Mouse (Mus musculus) midbrain, embryonic 15.5 days (tissue): ENCODE results near the gene Ociad1. TPM values are rescaled to one million over a fixed set of nuclear protein-coding genes. Genes with fewer than 3 reads are reported as not detected.

Experiments
- ATAC-seq: fragments of 200-750 bp; cut with Nextera tagmentation; replicated peaks from 2 replicates; pipeline ENCODE4 v1.8.0; 2017; ENCODE audit warnings: moderate TSS enrichment
- H3K27ac ChIP-seq: fragments of 300-500 bp; sonication (generic); 2 replicates; pipeline ENCODE4 v1.5.1; 2015; ENCODE audit warnings: mild to moderate bottlenecking, inconsistent platforms
- H3K27me3 ChIP-seq: fragments of 300-500 bp; sonication (generic); replicated peaks from 2 replicates; pipeline ENCODE4 v1.6.1; 2015; ENCODE audit warnings: inconsistent platforms
- H3K36me3 ChIP-seq: fragments of 300-500 bp; sonication (generic); replicated peaks from 2 replicates; pipeline ENCODE4 v1.6.1; 2015; ENCODE audit warnings: inconsistent platforms
- H3K4me1 ChIP-seq: fragments of 300-500 bp; sonication (generic); 2 replicates; pipeline ENCODE4 v1.6.1; 2015; ENCODE audit warnings: inconsistent platforms
- H3K4me2 ChIP-seq: fragments of 300-500 bp; sonication (generic); 2 replicates; pipeline ENCODE4 v1.6.1; 2015; ENCODE audit warnings: inconsistent platforms, mild to moderate bottlenecking, moderate library complexity
- H3K4me3 ChIP-seq: fragments of 300-500 bp; sonication (generic); 2 replicates; pipeline ENCODE4 v1.5.1; 2015; ENCODE audit warnings: mild to moderate bottlenecking, inconsistent platforms
- H3K9ac ChIP-seq: fragments of 300-500 bp; sonication (generic); 2 replicates; pipeline ENCODE4 v1.6.1; 2015; ENCODE audit warnings: mild to moderate bottlenecking, inconsistent platforms
- H3K9me3 ChIP-seq: fragments of 300-500 bp; sonication (generic); 2 replicates; pipeline ENCODE4 v1.6.1; 2016; ENCODE audit warnings: inconsistent platforms
- WGBS: fragments of 180-500 bp; shearing (Covaris S2); methylation state at CpG from one replicate; pipeline ENCODE4 v1.1.7; 2015; ENCODE audit warnings: mixed read lengths; 5-methylcytosine and 5-hydroxymethylcytosine counted together
- polyA plus RNA-seq: library from polyadenylated mRNA; unstranded; fragments of >200 nt; fragmentation: Nextera tagmentation; extraction: Ambion mirVana; gene quantifications from 2 replicates; pipeline ENCODE4 v1.2.1, GENCODE M21; 2015

The Ociad1 gene
- polyA plus RNA-seq, 1 experiment from 2014 or later, result 320 TPM

GRCm38 (mm10) chr5:73264122-73264521, 28.5 kb upstream of the Ociad1 start:
- WGBS, result 71% methylated on average over 5 of the region's 5 CpGs
- Histone ChIP-seq H3K27ac (no peak overlapping the region), H3K4me2 (no peak overlapping the region), H3K9me3 (no peaks in the 10 kb centered on the region), H3K9ac (no peak overlapping the region), H3K36me3 (no peaks in the 10 kb centered on the region), H3K4me3 (no peak overlapping the region), H3K27me3 (no peaks in the 10 kb centered on the region), H3K4me1 (no peaks in the 10 kb centered on the region)
- no peak for ATAC-seq

DNA sequence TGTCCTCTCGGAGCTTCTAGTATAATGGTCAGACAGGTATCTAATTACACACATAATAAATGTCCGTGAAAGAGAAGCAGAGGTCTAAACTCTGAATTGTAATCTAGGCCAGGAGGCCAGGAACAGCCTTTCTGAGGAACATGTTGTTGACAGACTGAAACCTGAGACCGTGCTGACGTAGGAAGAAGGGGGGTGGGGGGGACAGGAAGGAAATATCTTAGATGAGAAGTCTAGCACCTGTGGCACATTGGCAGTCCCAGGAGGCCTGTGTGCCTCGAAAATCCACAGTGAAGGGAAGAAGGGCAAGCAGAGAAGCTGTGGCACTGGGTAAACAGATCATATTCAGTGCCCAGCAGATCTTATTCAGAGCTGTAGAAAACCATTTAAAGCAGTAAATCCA, 27.1 kb upstream of the Ociad1 start:
- Histone ChIP-seq H3K4me1 (no peaks in the 10 kb centered on the region), H3K9me3 (no peaks in the 10 kb centered on the region), H3K27me3 (no peaks in the 10 kb centered on the region), H3K4me2 (no peak overlapping the region), H3K9ac (no peak overlapping the region), H3K4me3 (no peak overlapping the region), H3K36me3 (no peaks in the 10 kb centered on the region), H3K27ac (no peak overlapping the region)
- 80% methylated on average over 5 of the region's 5 CpGs for WGBS
- ATAC-seq, result no peak

GRCm38 (mm10) chr5:73268636-73269213, 23.9 kb upstream of the Ociad1 start:
- no peak overlapping the region for H3K4me3 ChIP-seq
- no peak for ATAC-seq
- H3K27ac ChIP-seq, result no peak overlapping the region
- no peak overlapping the region for H3K4me2 ChIP-seq
- no peak overlapping the region for H3K9ac ChIP-seq
- no peaks in the 10 kb centered on the region for H3K4me1 ChIP-seq
- no peaks in the 10 kb centered on the region for H3K27me3 ChIP-seq
- 86% methylated on average over 11 of the region's 11 CpGs for WGBS
- no peaks in the 10 kb centered on the region for H3K36me3 ChIP-seq
- H3K9me3 ChIP-seq, result no peaks in the 10 kb centered on the region

GRCm38 (mm10) chr5:73270612-73271011, 22.0 kb upstream of the Ociad1 start:
- Histone ChIP-seq H3K4me3 (no peak overlapping the region), H3K27me3 (no peaks in the 10 kb centered on the region)
- ATAC-seq, result no peak

GRCm38 (mm10) chr5:73273171-73273570, 19.4 kb upstream of the Ociad1 start:
- 64% methylated on average over 4 of the region's 4 CpGs for WGBS
- no peak for ATAC-seq
- Histone ChIP-seq H3K9ac (no peak overlapping the region), H3K36me3 (no peaks in the 10 kb centered on the region), H3K4me2 (no peak overlapping the region), H3K4me1 (no peaks in the 10 kb centered on the region), H3K9me3 (no peaks in the 10 kb centered on the region), H3K4me3 (no peak overlapping the region), H3K27ac (no peak overlapping the region), H3K27me3 (no peaks in the 10 kb centered on the region)

More at GRCm38 (mm10) chr5:73270612-73271011, 22.0 kb upstream of the Ociad1 start:
- Histone ChIP-seq H3K27ac (no peak overlapping the region), H3K4me2 (no peak overlapping the region), H3K4me1 (no peaks in the 10 kb centered on the region), H3K36me3 (no peaks in the 10 kb centered on the region), H3K9ac (no peak overlapping the region), H3K9me3 (no peaks in the 10 kb centered on the region)
- WGBS, result 70% methylated on average over 6 of the region's 6 CpGs

GRCm38 (mm10) chr5:73274941-73275340, 17.6 kb upstream of the Ociad1 start:
- H3K27ac ChIP-seq, result no peak overlapping the region
- H3K9me3 ChIP-seq, result no peaks in the 10 kb centered on the region
- H3K4me3 ChIP-seq, result no peak overlapping the region
- H3K4me2 ChIP-seq, result no peak overlapping the region
- peaks cover 5% of the 10 kb centered on the region; the same call in 1 of the 2 replicates for H3K4me1 ChIP-seq
- no peak overlapping the region for H3K9ac ChIP-seq
- no peaks in the 10 kb centered on the region for H3K27me3 ChIP-seq
- WGBS, result 88% methylated on average over 2 of the region's 2 CpGs
- H3K36me3 ChIP-seq, result no peaks in the 10 kb centered on the region
- ATAC-seq, result no peak

GRCm38 (mm10) chr5:73279190-73279589, 13.4 kb upstream of the Ociad1 start:
- Histone ChIP-seq H3K9ac (no peak overlapping the region), H3K9me3 (no peaks in the 10 kb centered on the region), H3K4me2 (no peak overlapping the region), H3K4me1 (peaks cover 5% of the 10 kb centered on the region; the same call in 1 of the 2 replicates), H3K27ac (no peak overlapping the region; the same call in 1 of the 2 replicates), H3K27me3 (no peaks in the 10 kb centered on the region), H3K36me3 (no peaks in the 10 kb centered on the region), H3K4me3 (no peak overlapping the region)
- ATAC-seq, result no peak
- 79% methylated on average over 10 of the region's 10 CpGs for WGBS

DNA sequence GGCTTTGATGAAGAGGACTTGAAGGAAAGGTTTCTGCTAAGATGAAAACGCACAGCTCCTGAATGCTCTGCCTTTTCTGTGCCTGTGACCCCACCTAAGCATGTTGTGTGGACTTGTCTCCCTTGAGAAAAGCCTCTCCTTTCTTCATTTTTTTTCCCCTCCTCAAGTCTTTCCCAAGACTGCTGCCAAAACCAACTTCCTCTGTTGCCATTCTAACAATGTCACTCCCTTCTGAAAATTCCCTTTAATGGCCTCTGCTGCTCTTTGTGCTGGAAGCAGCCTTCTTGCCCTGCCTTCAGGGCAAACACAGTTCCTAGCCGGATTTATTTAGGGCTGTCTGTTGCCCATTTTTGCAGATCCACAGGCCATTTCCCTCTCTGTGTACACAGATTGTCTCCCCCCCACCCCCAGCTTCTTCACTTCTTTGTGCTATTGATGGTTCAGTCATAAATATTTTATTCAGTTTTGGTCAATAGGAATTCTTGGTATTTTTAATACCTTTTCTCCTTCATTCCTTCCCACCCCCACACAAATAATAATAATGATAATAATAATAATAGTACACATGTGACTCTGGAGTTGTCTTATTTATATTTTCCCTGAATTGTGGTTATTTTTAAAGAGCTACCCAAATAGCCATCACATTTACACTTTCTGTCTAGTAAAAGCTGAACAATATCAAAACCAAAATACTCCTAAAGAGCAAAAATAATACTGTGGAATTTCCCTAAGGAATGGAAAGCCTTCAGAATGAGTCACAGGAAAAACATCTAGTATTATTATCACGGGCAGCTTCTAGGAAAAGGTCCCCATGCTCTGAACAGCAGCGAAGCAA, 12.6 kb upstream of the Ociad1 start:
- Histone ChIP-seq H3K4me3 (no peak overlapping the region), H3K27me3 (no peaks in the 10 kb centered on the region), H3K27ac (no peak overlapping the region; the same call in 1 of the 2 replicates), H3K36me3 (no peaks in the 10 kb centered on the region), H3K9me3 (no peaks in the 10 kb centered on the region), H3K9ac (no peak overlapping the region), H3K4me1 (peaks cover 5% of the 10 kb centered on the region; the same call in 1 of the 2 replicates), H3K4me2 (no peak overlapping the region)
- 56% methylated on average over 4 of the region's 4 CpGs for WGBS
- no peak for ATAC-seq

GRCm38 (mm10) chr5:73280567-73280850, 12.1 kb upstream of the Ociad1 start:
- 73% methylated on average over 4 of the region's 4 CpGs for WGBS
- Histone ChIP-seq H3K4me2 (no peak overlapping the region), H3K27me3 (no peaks in the 10 kb centered on the region), H3K4me3 (no peak overlapping the region), H3K27ac (no peak overlapping the region), H3K4me1 (peaks cover 5% of the 10 kb centered on the region; the same call in 1 of the 2 replicates), H3K9ac (no peak overlapping the region), H3K36me3 (no peaks in the 10 kb centered on the region), H3K9me3 (no peaks in the 10 kb centered on the region)
- no peak for ATAC-seq

DNA sequence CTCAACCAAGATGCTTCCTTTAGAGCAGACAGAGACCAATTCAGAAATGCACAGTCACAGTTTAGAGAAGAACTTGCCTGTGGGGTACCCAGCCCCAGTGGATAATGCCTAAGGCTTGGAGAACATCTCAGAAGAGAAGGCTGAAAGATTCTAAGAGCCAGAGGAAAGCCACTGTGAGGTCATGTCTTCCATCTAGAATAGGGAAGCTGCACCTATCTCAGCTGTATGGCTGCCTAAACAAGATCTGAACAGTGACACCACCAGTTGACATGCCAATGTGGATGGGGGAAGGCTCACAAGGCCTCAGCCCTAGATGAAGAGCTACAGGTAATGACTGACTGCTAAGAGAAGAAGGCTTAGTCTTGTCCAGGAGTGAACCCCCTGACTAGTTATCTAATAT, 8.5 kb upstream of the Ociad1 start:
- Histone ChIP-seq H3K4me1 (peaks cover 5% of the 10 kb centered on the region; the same call in 1 of the 2 replicates), H3K27ac (no peak overlapping the region), H3K4me2 (no peak overlapping the region), H3K27me3 (no peaks in the 10 kb centered on the region), H3K9ac (no peak overlapping the region), H3K36me3 (no peaks in the 10 kb centered on the region), H3K4me3 (no peak overlapping the region), H3K9me3 (no peaks in the 10 kb centered on the region)
- ATAC-seq, result no peak

DNA sequence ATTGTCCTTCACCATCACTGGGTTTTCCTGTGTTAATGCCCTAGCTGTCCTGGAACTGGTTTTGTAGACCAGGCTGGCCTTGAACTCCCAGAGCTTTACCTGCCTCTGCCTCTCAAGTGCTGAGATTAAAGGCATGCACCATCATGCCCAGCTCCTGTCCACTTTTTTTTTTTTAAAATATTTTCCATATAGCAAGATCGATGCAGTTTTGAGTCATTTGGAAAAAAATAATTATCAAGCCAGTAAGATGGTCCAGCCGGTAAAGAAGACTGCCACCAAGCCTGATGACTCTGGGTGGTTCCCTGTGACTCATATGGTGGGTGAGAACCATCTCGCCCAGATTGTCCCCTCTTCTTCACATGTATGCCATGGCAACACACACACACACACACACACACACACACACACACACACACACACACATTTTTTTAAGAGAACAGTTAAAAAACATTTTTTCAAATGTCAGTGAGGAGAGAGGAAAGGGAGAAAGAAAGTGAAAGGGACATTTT, 7.1 kb upstream of the Ociad1 start:
- 92% methylated on average over 3 of the region's 3 CpGs for WGBS
- H3K9ac ChIP-seq, result no peak overlapping the region
- ATAC-seq, result no peak
- H3K9me3 ChIP-seq, result no peaks in the 10 kb centered on the region
- H3K4me1 ChIP-seq, result no peaks in the 10 kb centered on the region
- H3K27ac ChIP-seq, result no peak overlapping the region
- no peaks in the 10 kb centered on the region for H3K27me3 ChIP-seq
- no peak overlapping the region for H3K4me3 ChIP-seq
- H3K4me2 ChIP-seq, result no peak overlapping the region
- no peaks in the 10 kb centered on the region for H3K36me3 ChIP-seq

- no peak for ATAC-seq
- no peak overlapping the region for H3K27ac ChIP-seq
- H3K36me3 ChIP-seq, result no peaks in the 10 kb centered on the region
- no peaks in the 10 kb centered on the region for H3K9me3 ChIP-seq
- WGBS, result 85% methylated on average over 5 of the region's 5 CpGs
- no peak overlapping the region for H3K4me2 ChIP-seq
- H3K9ac ChIP-seq, result no peak overlapping the region
- no peaks in the 10 kb centered on the region for H3K27me3 ChIP-seq
- no peak overlapping the region for H3K4me3 ChIP-seq
- H3K4me1 ChIP-seq, result no peaks in the 10 kb centered on the region
These were observed 6.0 kb upstream of the Ociad1 start for GRCm38 (mm10) chr5:73286603-73287002.

DNA sequence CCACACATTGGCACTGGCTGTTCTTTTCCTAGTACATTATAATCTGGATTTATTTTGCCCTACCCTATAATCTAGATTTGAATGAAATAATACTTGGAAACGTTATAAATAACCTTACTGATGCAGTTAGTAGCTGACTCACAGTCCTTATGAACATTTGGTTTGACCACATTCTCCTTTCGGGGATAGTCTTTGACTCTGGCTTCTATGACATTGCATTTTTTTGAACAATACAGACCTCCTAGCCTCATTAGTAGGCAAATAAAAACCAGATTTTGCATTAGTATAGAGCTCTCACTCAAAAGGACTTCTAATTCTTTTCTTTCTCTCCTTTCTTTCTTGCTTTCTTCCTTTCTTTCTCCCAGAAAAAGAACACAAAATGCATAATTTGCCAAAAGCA, 2.7 kb upstream of the Ociad1 start:
- no peaks in the 10 kb centered on the region for H3K27me3 ChIP-seq
- 0 out of 2 replicates have a peak, but pooled peaks cover 2% of the 10 kb centered on the region for H3K36me3 ChIP-seq
- no peak overlapping the region for H3K4me2 ChIP-seq
- H3K27ac ChIP-seq, result no peak overlapping the region
- H3K9ac ChIP-seq, result no peak overlapping the region
- no peak for ATAC-seq
- H3K4me3 ChIP-seq, result no peak overlapping the region
- H3K4me1 ChIP-seq, result peaks cover 14% of the 10 kb centered on the region
- no peaks in the 10 kb centered on the region for H3K9me3 ChIP-seq
- 60% methylated on average over 2 of the region's 2 CpGs for WGBS
